25 mouse cellular contexts compared by ENCODE assay signal in genomic region chr1:66964857-66965256, GRCm38 (mm10). TPM values are rescaled to one million over a fixed set of nuclear protein-coding genes. Genes with fewer than 3 reads are reported as not detected.
DNase-seq lines count a peak whose midpoint lies in the region; ATAC-seq lines count a peak whose summit lies in the region.
"Had no signal": no experiment of that assay in that cellular context is flagged by ENCODE, and none has a peak within 500 bp of the region (broad histone marks: within the 10 kb centered on the region; RNA-seq: fewer than 3 reads in every experiment).

No protein-coding gene starts in this region.

- no peak for DNase-seq in frontal cortex, postnatal 14 days (ENCODE audit: low spot score in 2 of 2)
- DNase-seq in gastrocnemius, postnatal 25 days, result peak; percentile 38
- DNase-seq in gastrocnemius, postnatal 4 days (ENCODE audit: low spot score in 2 of 2), result no peak
- DNase-seq in telencephalon, adult 2 months (ENCODE audit: low read depth, low spot score), result peak; percentile 11
- DNase-seq in lung, postnatal 36 days, result no peak
- DNase-seq: adrenal gland, postnatal 10 days; adrenal gland, postnatal 36 days; B cell, adult 2 months; cerebellum, adult 11 months; cerebellum, adult 2 months; cerebellum, adult 9-11 months; cerebellum, postnatal 25 days; heart, adult 18-20 months; heart, postnatal 10 days; heart, postnatal 36 days; kidney, adult 18-20 months had no signal

- ATAC-seq in frontal cortex, adult (ENCODE audit: low TSS enrichment), result peak; percentile 44; the same call in 1 of the 2 replicates
- ATAC-seq: forebrain, embryonic 13.5 days; forebrain, embryonic 16.5 days; hindbrain, embryonic 16.5 days; inflammation-experienced regulatory T-cells, adult 6 months; intestine, embryonic 16.5 days; Patski had no signal

RNA-seq across cellular contexts. Expression of gene Myl1, which starts 19.7 kb away (rescaled TPM):
- total RNA-seq in gastrocnemius, postnatal 25 days (2021), result over 10,000 TPM; 28,881 to 29,446 TPM
- over 10,000 TPM; 17,678 to 18,583 TPM for total RNA-seq in gastrocnemius, postnatal 4 days (2021)
- total RNA-seq: CH12.LX; common myeloid progenitor, adult 5-6 weeks had no signal

Comparison
In these comparisons a context has a peak if more than half of its experiments do, and no peak if none do; other contexts are left out.
1. DNase-seq: peak in gastrocnemius, postnatal 25 days (single experiment) and telencephalon, adult 2 months (single experiment); none in frontal cortex, postnatal 14 days (0 of 2), gastrocnemius, postnatal 4 days (0 of 2) and lung, postnatal 36 days (single experiment).